Mouse (Mus musculus) kidney, postnatal 0 days (tissue): ENCODE measurements around the gene Etv4. TPM values are rescaled to one million over a fixed set of nuclear protein-coding genes. Genes with fewer than 3 reads are reported as not detected.
A peak's percentile ranks its signal among the peaks of the same experiment; 100 is the strongest.

Experiments used
- ATAC-seq: fragments of 200-750 bp; cut with Nextera tagmentation; replicated peaks from 2 replicates; pipeline ENCODE4 v1.8.0; 2017; ENCODE audit warnings: low read depth, moderate number of reproducible peaks, moderate TSS enrichment, moderate library complexity; ENCODE audit not compliant: low FRiP score
- DNase-seq: peaks from one replicate; pipeline ENCODE4 v3.0.0-alpha.2; 2016; ENCODE audit warnings: low spot score
- H3K27ac ChIP-seq: fragments of 300-500 bp; sonication (generic); 2 replicates; pipeline ENCODE4 v1.5.1; 2014; ENCODE audit warnings: mild to moderate bottlenecking
- H3K27me3 ChIP-seq: fragments of 300-500 bp; sonication (generic); 2 replicates; pipeline ENCODE4 v1.6.1; 2014; ENCODE audit warnings: low read length, mixed read lengths; ENCODE audit not compliant: insufficient read depth
- H3K36me3 ChIP-seq: fragments of 300-500 bp; sonication (generic); 2 replicates; pipeline ENCODE4 v1.6.1; 2014; ENCODE audit warnings: low read length, mixed read lengths; ENCODE audit not compliant: insufficient read depth
- H3K4me1 ChIP-seq: fragments of 300-500 bp; sonication (generic); replicated peaks from 2 replicates; pipeline ENCODE4 v1.6.1; 2014; ENCODE audit warnings: antibody characterized with exemption, low read length, mixed read lengths; ENCODE audit not compliant: insufficient read depth
- H3K4me2 ChIP-seq: fragments of 300-500 bp; sonication (generic); 2 replicates; pipeline ENCODE4 v1.6.1; 2014; ENCODE audit warnings: mild to moderate bottlenecking, low read length, moderate library complexity, mixed read lengths
- H3K4me3 ChIP-seq: fragments of 300-500 bp; sonication (generic); replicated peaks from 2 replicates; pipeline ENCODE4 v1.5.1; 2014; ENCODE audit warnings: low read depth, low read length
- H3K9ac ChIP-seq: fragments of 300-500 bp; sonication (generic); 2 replicates; pipeline ENCODE4 v1.6.1; 2014; ENCODE audit warnings: low read depth, low read length
- H3K9me3 ChIP-seq: fragments of 300-500 bp; sonication (generic); replicated peaks from 2 replicates; pipeline ENCODE4 v1.6.1; 2016; ENCODE audit warnings: low read length, inconsistent platforms, mixed read lengths
- CTCF ChIP-seq: IDR thresholded peaks from 2 replicates; pipeline ENCODE4 v1.5.1; 2016; ENCODE audit warnings: antibody characterized with exemption, low read depth, mild to moderate bottlenecking, moderate library complexity
- WGBS: fragments of 180-500 bp; shearing (Covaris S2); extraction: QIAGEN DNeasy Blood & Tissue Kit; methylation state at CpG from one replicate; pipeline ENCODE4 v1.1.7; 2014; 5-methylcytosine and 5-hydroxymethylcytosine counted together
- polyA plus RNA-seq: library from polyadenylated mRNA; unstranded; fragments of >200 nt; fragmentation: Nextera tagmentation; extraction: Ambion mirVana; gene quantifications from 2 replicates; pipeline ENCODE4 v1.2.1, GENCODE M21; 2015

Gene Etv4
- 42.6 and 44.7 TPM in 2 replicates for polyA plus RNA-seq

- 0% methylated on average over 34 of the region's 35 CpGs for WGBS
- Histone ChIP-seq H3K36me3 (no peaks in the 10 kb centered on the region), H3K27ac (peak within 1 kb of the TSS; percentile 70), H3K27me3 (peaks cover 21% of the 10 kb centered on the region), H3K9ac (peak within 1 kb of the TSS; percentile 65), H3K4me3 (peak within 1 kb of the TSS; percentile 53), H3K9me3 (no peaks in the 10 kb centered on the region), H3K4me1 (peaks cover 18% of the 10 kb centered on the region; the same call in 1 of the 2 replicates), H3K4me2 (peak within 1 kb of the TSS; percentile 94)
- ATAC-seq: peak; percentile 76
- no peak for TF ChIP-seq CTCF
- peak; percentile 98 for DNase-seq
These were observed at the start of gene Etv4 for GRCm38 (mm10) chr11:101785143-101785851. Etv4 (minus strand) TSS chr11:101785371.

- Histone ChIP-seq H3K36me3 (no peaks in the 10 kb centered on the region), H3K9ac (no peak overlapping the region), H3K4me3 (no peak overlapping the region), H3K9me3 (no peaks in the 10 kb centered on the region), H3K4me1 (peaks cover 9% of the 10 kb centered on the region; the same call in 1 of the 2 replicates), H3K4me2 (no peak overlapping the region), H3K27me3 (no peaks in the 10 kb centered on the region), H3K27ac (peak overlapping the region; percentile 25; the same call in 1 of the 2 replicates)
- ATAC-seq: no peak
- TF ChIP-seq CTCF: no peak
- 35% methylated on average over 7 of the region's 7 CpGs for WGBS
- peak; percentile 54 for DNase-seq
These were observed 46.8 kb upstream of the Etv4 start for GRCm38 (mm10) chr11:101832001-101832400.

- no peak overlapping the region for H3K27ac ChIP-seq
- no peaks in the 10 kb centered on the region for H3K27me3 ChIP-seq
- TF ChIP-seq CTCF: no peak
- no peak overlapping the region for H3K4me3 ChIP-seq
- ATAC-seq (no peak), DNase-seq (peak; percentile 20)
- no peak overlapping the region for H3K9ac ChIP-seq
- peak overlapping the region; percentile 21; the same call in 1 of the 2 replicates for H3K4me2 ChIP-seq
- H3K4me1 ChIP-seq: peaks cover 9% of the 10 kb centered on the region; the same call in 1 of the 2 replicates
- H3K9me3 ChIP-seq: no peaks in the 10 kb centered on the region
- 35% methylated on average over 8 of the region's 8 CpGs for WGBS
- no peaks in the 10 kb centered on the region for H3K36me3 ChIP-seq
These were observed 45.4 kb upstream of the Etv4 start for GRCm38 (mm10) chr11:101830616-101831015.

- peaks cover 9% of the 10 kb centered on the region; the same call in 1 of the 2 replicates for H3K4me1 ChIP-seq
- H3K9me3 ChIP-seq: no peaks in the 10 kb centered on the region
- H3K27me3 ChIP-seq: no peaks in the 10 kb centered on the region
- DNase-seq (peak; percentile 88), ATAC-seq (no peak; the same call in 1 of the 2 replicates)
- H3K9ac ChIP-seq: no peak overlapping the region
- H3K27ac ChIP-seq: 0 out of 2 replicates have a peak overlapping the region, but pooled peaks have one; percentile 54
- H3K4me3 ChIP-seq: no peak overlapping the region
- no peaks in the 10 kb centered on the region for H3K36me3 ChIP-seq
- no peak for TF ChIP-seq CTCF
- H3K4me2 ChIP-seq: peak overlapping the region; percentile 21
- 4% methylated on average over 10 of the region's 10 CpGs for WGBS
These were observed 44.9 kb upstream of the Etv4 start for GRCm38 (mm10) chr11:101830112-101830511.

- no peaks in the 10 kb centered on the region for H3K27me3 ChIP-seq
- H3K9me3 ChIP-seq: no peaks in the 10 kb centered on the region
- DNase-seq (no peak), ATAC-seq (no peak)
- no peak overlapping the region for H3K4me2 ChIP-seq
- TF ChIP-seq CTCF: no peak
- H3K36me3 ChIP-seq: no peaks in the 10 kb centered on the region
- no peak overlapping the region for H3K27ac ChIP-seq
- WGBS: 97% methylated on average over 4 of the region's 4 CpGs
- H3K4me1 ChIP-seq: peaks cover 9% of the 10 kb centered on the region; the same call in 1 of the 2 replicates
- H3K9ac ChIP-seq: no peak overlapping the region
- no peak overlapping the region for H3K4me3 ChIP-seq
These were observed 43.5 kb upstream of the Etv4 start for GRCm38 (mm10) chr11:101828718-101829117.

- ATAC-seq (no peak), DNase-seq (no peak)
- H3K27me3 ChIP-seq: no peaks in the 10 kb centered on the region
- H3K4me1 ChIP-seq: peaks cover 8% of the 10 kb centered on the region; the same call in 1 of the 2 replicates
- 36% methylated on average over 3 of the region's 3 CpGs for WGBS
- TF ChIP-seq CTCF: no peak
- H3K27ac ChIP-seq: no peak overlapping the region
- no peaks in the 10 kb centered on the region for H3K36me3 ChIP-seq
- no peaks in the 10 kb centered on the region for H3K9me3 ChIP-seq
- no peak overlapping the region for H3K9ac ChIP-seq
- no peak overlapping the region for H3K4me3 ChIP-seq
- H3K4me2 ChIP-seq: no peak overlapping the region
These were observed 38.0 kb upstream of the Etv4 start for GRCm38 (mm10) chr11:101823210-101823609.
